Mouse (Mus musculus): Measurements from ENCODE around the gene Tspear. TPM values are rescaled to one million over a fixed set of nuclear protein-coding genes. Genes with fewer than 3 reads are reported as not detected.
"Not testable (repeated sequence)": the region's sequence is repeated elsewhere in the genome, so short reads cannot be mapped to it uniquely, and the experiment has no call there.

Tspear gene
- polyA plus RNA-seq, 1 experiment from 2014 or later = 0.55 TPM

DNA sequence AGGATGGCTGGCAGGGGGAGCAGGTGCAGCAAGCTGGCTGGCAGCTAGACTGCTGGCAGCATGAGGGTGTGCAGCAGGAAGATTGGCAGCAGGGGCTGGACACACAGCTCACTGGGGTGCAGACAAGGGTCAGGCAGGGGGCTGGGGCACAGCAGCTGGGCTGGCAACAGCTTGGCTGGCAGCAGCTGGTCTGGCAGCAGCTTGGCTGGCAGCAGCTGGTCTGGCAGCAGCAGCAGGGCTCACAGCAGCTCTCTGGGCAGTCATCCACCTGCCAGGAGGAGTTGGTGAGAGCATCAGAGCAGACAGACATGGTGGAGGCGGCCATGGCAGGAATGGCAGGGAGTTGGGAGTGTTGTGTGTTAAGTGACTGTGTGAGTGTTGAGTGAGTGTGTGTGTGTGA lies 101.5 kb downstream of the Tspear start, which contains the start of gene Gm7137:
Gm7137 (minus strand) TSS at position 325 of the 400 bp plus-strand sequence.
- not testable (repeated sequence) for H3K27ac ChIP-seq (ENCODE audit: low read depth, low read length); H3K36me3 ChIP-seq (ENCODE audit: control insufficient read depth, insufficient read depth, low read length); H3K4me2 ChIP-seq (ENCODE audit: low read length); ATAC-seq; DNase-seq (ENCODE audit: low spot score); H3K4me3 ChIP-seq (ENCODE audit: low read depth, low read length); H3K27me3 ChIP-seq (replicated peaks; ENCODE audit: control insufficient read depth, insufficient read depth, low read length); H3K4me1 ChIP-seq (ENCODE audit: control insufficient read depth, insufficient read depth, low read length); H3K9ac ChIP-seq (ENCODE audit: low read length); H3K9me3 ChIP-seq (replicated peaks; ENCODE audit: control insufficient read depth, low read length)
- WGBS = no CpG with 5 or more reads among the region's 1 CpGs

- ATAC-seq = no peak
- Histone ChIP-seq H3K4me1 (ENCODE audit: control insufficient read depth, insufficient read depth, low read length) (no peaks in the 10 kb centered on the region), H3K9ac (ENCODE audit: low read length) (no peak overlapping the region), H3K27ac (ENCODE audit: low read depth, low read length) (no peak overlapping the region), H3K4me2 (ENCODE audit: low read length) (no peak overlapping the region), H3K36me3 (ENCODE audit: control insufficient read depth, insufficient read depth, low read length) (no peaks in the 10 kb centered on the region), H3K4me3 (ENCODE audit: low read depth, low read length) (no peak overlapping the region), H3K27me3 (replicated peaks; ENCODE audit: control insufficient read depth, insufficient read depth, low read length) (no peaks in the 10 kb centered on the region), H3K9me3 (replicated peaks; ENCODE audit: control insufficient read depth, low read length) (no peaks in the 10 kb centered on the region)
- WGBS = 87% methylated on average over 2 of the region's 2 CpGs
- DNase-seq (ENCODE audit: low spot score) = no peak
Observed at GRCm38 (mm10) chr10:77788621-77789020, 102.3 kb downstream of the Tspear start.

DNA sequence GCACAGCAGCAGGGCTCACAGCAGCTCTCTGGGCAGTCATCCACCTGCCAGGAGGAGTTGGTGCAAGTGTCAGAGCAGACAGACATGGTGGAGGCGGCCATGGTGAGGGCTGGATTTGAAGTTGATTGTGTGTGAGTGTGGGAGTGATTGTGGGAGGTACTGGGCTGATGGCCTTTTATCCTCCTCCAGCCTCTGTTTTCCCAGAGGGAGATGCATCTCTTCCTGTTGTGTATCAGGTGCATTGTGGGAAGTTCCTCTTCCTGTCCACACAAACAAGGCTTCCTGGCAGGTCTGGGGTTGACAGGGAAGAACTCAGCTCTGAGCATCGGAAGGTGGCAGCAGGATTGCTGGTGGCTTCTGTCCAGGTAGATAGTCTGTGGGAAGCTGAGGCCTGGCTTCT lies 108.6 kb downstream of the Tspear start, which contains the start of gene Gm9639:
Gm9639 (minus strand) TSS at position 101 of the 400 bp plus-strand sequence.
- 55% methylated on average over 2 of the region's 2 CpGs for WGBS
- no peak within 1 kb of the TSS for H3K27ac ChIP-seq (ENCODE audit: low read depth, low read length)
- no peaks in the 10 kb centered on the region for H3K9me3 ChIP-seq (replicated peaks; ENCODE audit: control insufficient read depth, low read length)
- no peaks in the 10 kb centered on the region for H3K4me1 ChIP-seq (ENCODE audit: control insufficient read depth, insufficient read depth, low read length)
- no peak within 1 kb of the TSS for H3K9ac ChIP-seq (ENCODE audit: low read length)
- no peak within 1 kb of the TSS for H3K4me2 ChIP-seq (ENCODE audit: low read length)
- no peaks in the 10 kb centered on the region for H3K36me3 ChIP-seq (ENCODE audit: control insufficient read depth, insufficient read depth, low read length)
- ATAC-seq (no peak), DNase-seq (ENCODE audit: low spot score) (no peak)
- no peaks in the 10 kb centered on the region for H3K27me3 ChIP-seq (replicated peaks; ENCODE audit: control insufficient read depth, insufficient read depth, low read length)
- no peak within 1 kb of the TSS for H3K4me3 ChIP-seq (ENCODE audit: low read depth, low read length)

GRCm38 (mm10) chr10:77797677-77798076 lies 111.3 kb downstream of the Tspear start:
- no peaks in the 10 kb centered on the region for H3K36me3 ChIP-seq (ENCODE audit: control insufficient read depth, insufficient read depth, low read length)
- WGBS = 14% methylated on average over 3 of the region's 3 CpGs
- DNase-seq (ENCODE audit: low spot score) = no peak

DNA sequence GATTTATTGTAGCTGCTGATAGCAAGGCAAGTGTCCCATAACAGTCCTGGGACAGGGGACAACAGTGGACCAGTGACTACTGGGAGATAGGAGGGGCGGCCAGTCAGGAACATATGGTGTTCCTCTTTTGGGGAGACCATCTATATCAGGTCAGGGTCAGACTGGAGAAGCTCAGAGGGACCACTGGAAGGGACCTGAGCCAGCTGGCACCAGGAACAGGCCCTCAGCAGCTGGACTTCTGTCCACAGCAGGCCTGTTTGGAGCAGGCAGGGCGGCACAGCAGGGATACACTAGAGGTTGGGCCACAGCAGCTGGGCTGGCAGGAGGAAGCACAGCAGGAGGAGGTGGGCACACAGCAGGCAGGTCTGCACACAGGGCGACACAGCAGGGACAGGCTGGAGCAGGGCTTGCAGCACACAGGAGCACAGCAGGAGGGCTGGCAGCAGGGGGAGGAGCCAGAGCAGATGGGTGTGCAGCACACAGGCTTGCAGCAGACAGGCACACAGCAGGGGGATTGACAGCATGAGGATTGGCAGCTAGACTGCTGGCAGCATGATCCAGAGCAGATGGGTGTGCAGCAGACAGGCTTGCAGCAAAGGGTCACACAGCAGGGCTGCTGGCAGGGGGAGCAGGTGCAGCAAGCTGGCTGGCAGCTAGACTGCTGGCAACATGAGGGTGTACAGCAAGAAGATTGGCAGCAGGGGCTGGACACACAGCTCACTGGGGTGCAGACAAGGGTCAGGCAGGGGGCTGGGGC lies 112.0 kb downstream of the Tspear start:
- not testable (repeated sequence) for H3K4me3 ChIP-seq (ENCODE audit: low read depth, low read length); H3K36me3 ChIP-seq (ENCODE audit: control insufficient read depth, insufficient read depth, low read length); H3K4me2 ChIP-seq (ENCODE audit: low read length); ATAC-seq; H3K9me3 ChIP-seq (replicated peaks; ENCODE audit: control insufficient read depth, low read length); DNase-seq (ENCODE audit: low spot score); H3K9ac ChIP-seq (ENCODE audit: low read length); H3K4me1 ChIP-seq (ENCODE audit: control insufficient read depth, insufficient read depth, low read length); H3K27me3 ChIP-seq (replicated peaks; ENCODE audit: control insufficient read depth, insufficient read depth, low read length)
- 32% methylated on average over 3 of the region's 3 CpGs for WGBS
- H3K27ac ChIP-seq (ENCODE audit: low read depth, low read length) = peak overlapping the region; percentile 58

More at GRCm38 (mm10) chr10:77797677-77798076, 111.3 kb downstream of the Tspear start:
- Histone ChIP-seq H3K27ac (ENCODE audit: low read depth, low read length) (peak overlapping the region; percentile 58), H3K4me1 (ENCODE audit: control insufficient read depth, insufficient read depth, low read length) (no peaks in the 10 kb centered on the region), H3K4me3 (ENCODE audit: low read depth, low read length) (no peak overlapping the region), H3K4me2 (ENCODE audit: low read length) (no peak overlapping the region), H3K27me3 (replicated peaks; ENCODE audit: control insufficient read depth, insufficient read depth, low read length) (no peaks in the 10 kb centered on the region), H3K9me3 (replicated peaks; ENCODE audit: control insufficient read depth, low read length) (no peaks in the 10 kb centered on the region), H3K9ac (ENCODE audit: low read length) (no peak overlapping the region)
- ATAC-seq = no peak

GRCm38 (mm10) chr10:77798921-77799508 lies 112.6 kb downstream of the Tspear start, which contains the start of gene Gm19668:
Gm19668 (minus strand) TSS chr10:77799133.
- no peaks in the 10 kb centered on the region for H3K9me3 ChIP-seq (replicated peaks; ENCODE audit: control insufficient read depth, low read length)
- no peak within 1 kb of the TSS for H3K4me2 ChIP-seq (ENCODE audit: low read length)
- H3K27me3 ChIP-seq (replicated peaks; ENCODE audit: control insufficient read depth, insufficient read depth, low read length) = no peaks in the 10 kb centered on the region
- H3K27ac ChIP-seq (ENCODE audit: low read depth, low read length) = peak within 1 kb of the TSS; percentile 58
- H3K4me3 ChIP-seq (ENCODE audit: low read depth, low read length) = no peak within 1 kb of the TSS
- H3K4me1 ChIP-seq (ENCODE audit: control insufficient read depth, insufficient read depth, low read length) = no peaks in the 10 kb centered on the region
- no peaks in the 10 kb centered on the region for H3K36me3 ChIP-seq (ENCODE audit: control insufficient read depth, insufficient read depth, low read length)
- no peak within 1 kb of the TSS for H3K9ac ChIP-seq (ENCODE audit: low read length)
- WGBS = 64% methylated on average over 8 of the region's 8 CpGs
- DNase-seq (ENCODE audit: low spot score) (no peak), ATAC-seq (no peak)

GRCm38 (mm10) chr10:77804095-77804494 lies 117.7 kb downstream of the Tspear start:
- H3K4me3 ChIP-seq (ENCODE audit: low read depth, low read length) = no peak overlapping the region
- H3K4me1 ChIP-seq (ENCODE audit: control insufficient read depth, insufficient read depth, low read length) = no peaks in the 10 kb centered on the region
- H3K36me3 ChIP-seq (ENCODE audit: control insufficient read depth, insufficient read depth, low read length) = no peaks in the 10 kb centered on the region
- DNase-seq (ENCODE audit: low spot score) = no peak
- H3K4me2 ChIP-seq (ENCODE audit: low read length) = no peak overlapping the region
- ATAC-seq = no peak
- no peak overlapping the region for H3K9ac ChIP-seq (ENCODE audit: low read length)
- no peaks in the 10 kb centered on the region for H3K27me3 ChIP-seq (replicated peaks; ENCODE audit: control insufficient read depth, insufficient read depth, low read length)
- no peak overlapping the region for H3K27ac ChIP-seq (ENCODE audit: low read depth, low read length)
- no peaks in the 10 kb centered on the region for H3K9me3 ChIP-seq (replicated peaks; ENCODE audit: control insufficient read depth, low read length)
- WGBS = 82% methylated on average over 3 of the region's 3 CpGs

DNA sequence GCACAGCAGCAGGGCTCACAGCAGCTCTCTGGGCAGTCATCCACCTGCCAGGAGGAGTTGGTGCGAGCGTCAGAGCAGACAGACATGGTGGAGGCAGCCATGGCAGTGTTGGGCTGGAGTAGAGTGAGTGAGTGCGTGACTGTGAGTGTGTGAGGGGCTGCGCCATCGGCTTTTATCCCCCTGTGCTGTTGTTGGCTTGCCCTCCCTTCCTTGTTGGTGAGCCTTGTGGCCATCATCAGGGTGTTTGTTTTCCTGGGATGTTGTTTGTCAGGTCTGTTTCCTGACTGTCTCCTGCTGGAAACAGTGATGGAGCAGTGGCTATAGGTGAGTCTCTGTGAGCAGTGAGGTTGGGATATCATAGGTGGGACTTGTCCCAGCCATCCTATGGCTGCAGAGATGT lies 125.4 kb downstream of the Tspear start, which contains the start of gene Gm9507:
Gm9507 (minus strand) TSS at position 101 of the 400 bp plus-strand sequence.
- no peaks in the 10 kb centered on the region; the same call in 1 of the 2 replicates for H3K9me3 ChIP-seq (replicated peaks; ENCODE audit: control insufficient read depth, low read length)
- H3K36me3 ChIP-seq (ENCODE audit: control insufficient read depth, insufficient read depth, low read length) = no peaks in the 10 kb centered on the region
- H3K27ac ChIP-seq (ENCODE audit: low read depth, low read length) = no peak within 1 kb of the TSS
- H3K27me3 ChIP-seq (replicated peaks; ENCODE audit: control insufficient read depth, insufficient read depth, low read length) = no peaks in the 10 kb centered on the region
- no peak within 1 kb of the TSS for H3K9ac ChIP-seq (ENCODE audit: low read length)
- 57% methylated on average over 5 of the region's 5 CpGs for WGBS
- ATAC-seq (no peak), DNase-seq (ENCODE audit: low spot score) (no peak)
- no peaks in the 10 kb centered on the region for H3K4me1 ChIP-seq (ENCODE audit: control insufficient read depth, insufficient read depth, low read length)
- no peak within 1 kb of the TSS for H3K4me2 ChIP-seq (ENCODE audit: low read length)
- no peak within 1 kb of the TSS for H3K4me3 ChIP-seq (ENCODE audit: low read depth, low read length)

GRCm38 (mm10) chr10:77814382-77814781 lies 128.0 kb downstream of the Tspear start, which contains the start of gene Gm2696:
Gm2696 (plus strand) TSS chr10:77814682.
- Histone ChIP-seq H3K4me2 (ENCODE audit: low read length) (no peak within 1 kb of the TSS), H3K4me1 (ENCODE audit: control insufficient read depth, insufficient read depth, low read length) (no peaks in the 10 kb centered on the region), H3K9ac (ENCODE audit: low read length) (no peak within 1 kb of the TSS), H3K36me3 (ENCODE audit: control insufficient read depth, insufficient read depth, low read length) (no peaks in the 10 kb centered on the region), H3K27ac (ENCODE audit: low read depth, low read length) (no peak within 1 kb of the TSS), H3K9me3 (replicated peaks; ENCODE audit: control insufficient read depth, low read length) (no peaks in the 10 kb centered on the region; the same call in 1 of the 2 replicates), H3K27me3 (replicated peaks; ENCODE audit: control insufficient read depth, insufficient read depth, low read length) (no peaks in the 10 kb centered on the region), H3K4me3 (ENCODE audit: low read depth, low read length) (no peak within 1 kb of the TSS)
- DNase-seq (ENCODE audit: low spot score) (no peak), ATAC-seq (no peak)
- WGBS = 58% methylated on average over 4 of the region's 4 CpGs
